Mouse (Mus musculus): Measurements from ENCODE around the gene Wwc2. TPM values are rescaled to one million over a fixed set of nuclear protein-coding genes. Genes with fewer than 3 reads are reported as not detected.

Gene Wwc2
- polyA plus RNA-seq, 1 experiment from 2014 or later: 8.5 TPM

DNA sequence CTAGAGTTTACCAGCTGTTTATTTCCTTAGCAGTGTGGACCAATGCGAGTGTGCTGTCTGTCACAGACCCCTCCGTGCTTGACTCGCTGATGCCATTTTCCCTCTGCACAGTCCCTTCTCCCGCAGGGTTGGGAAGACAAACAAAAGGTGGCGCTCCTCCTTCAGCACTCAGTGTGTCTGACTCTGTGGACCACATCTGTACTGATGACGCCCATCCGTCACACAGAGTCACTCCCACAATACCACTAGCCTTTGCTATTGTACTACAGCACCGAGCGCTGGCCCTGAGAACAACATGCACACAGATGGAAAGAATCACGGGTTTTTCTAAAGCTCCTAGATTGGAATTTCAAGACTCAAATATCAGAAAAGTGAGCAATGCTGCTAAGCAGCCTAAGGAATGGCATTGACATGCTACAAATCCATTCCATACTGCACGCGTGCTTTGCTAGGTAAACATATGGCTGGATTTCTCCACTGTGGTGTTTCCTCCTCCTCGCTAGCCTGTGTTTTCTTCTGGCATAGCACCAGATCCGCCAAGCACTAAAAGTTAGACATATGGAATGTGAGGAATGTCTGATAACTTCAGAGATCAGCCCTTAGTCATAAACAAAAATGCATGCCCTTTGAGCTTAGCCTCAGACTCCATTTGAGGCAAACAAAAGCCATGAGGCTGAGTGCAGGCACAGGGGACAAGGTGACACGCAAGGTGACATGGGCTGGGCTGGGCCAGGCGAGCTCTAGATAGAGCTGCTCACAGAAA lies 58.5 kb downstream of the Wwc2 start:
- Histone ChIP-seq H3K9me3 (no peaks in the 10 kb centered on the region), H3K36me3 (no peaks in the 10 kb centered on the region), H3K4me2 (replicated peaks) (peak overlapping the region; percentile 42), H3K27ac (peak overlapping the region; percentile 51), H3K4me1 (replicated peaks) (peaks cover 19% of the 10 kb centered on the region), H3K4me3 (replicated peaks) (no peak overlapping the region), H3K27me3 (replicated peaks) (no peaks in the 10 kb centered on the region), H3K9ac (no peak overlapping the region)
- 22% methylated on average over 16 of the region's 16 CpGs for WGBS
- peak; percentile 83 for ATAC-seq

DNA sequence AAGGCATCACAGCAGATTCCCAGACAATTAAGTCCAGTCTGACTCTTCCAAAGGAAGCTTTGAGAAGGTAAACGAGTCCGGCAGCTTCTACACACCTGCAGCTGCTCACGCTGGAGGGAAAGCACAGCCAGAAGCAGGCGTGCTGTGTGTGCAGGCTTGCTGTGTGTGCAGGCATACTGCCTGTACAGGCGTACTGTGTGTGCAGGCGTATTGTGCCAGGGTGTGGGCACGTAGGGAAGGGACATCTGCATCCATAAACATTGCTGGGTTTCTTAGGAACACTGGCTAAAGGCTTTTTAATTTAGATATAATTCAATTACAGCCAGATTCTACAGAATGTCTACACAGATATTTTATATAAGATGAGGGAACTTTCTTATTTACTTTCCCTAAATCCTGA lies 59.4 kb downstream of the Wwc2 start:
- no peak for ATAC-seq
- Histone ChIP-seq H3K27ac (no peak overlapping the region), H3K4me1 (replicated peaks) (peaks cover 19% of the 10 kb centered on the region), H3K9ac (no peak overlapping the region), H3K9me3 (no peaks in the 10 kb centered on the region), H3K4me3 (replicated peaks) (no peak overlapping the region), H3K27me3 (replicated peaks) (no peaks in the 10 kb centered on the region), H3K36me3 (no peaks in the 10 kb centered on the region), H3K4me2 (replicated peaks) (no peak overlapping the region)
- WGBS: 67% methylated on average over 7 of the region's 7 CpGs

DNA sequence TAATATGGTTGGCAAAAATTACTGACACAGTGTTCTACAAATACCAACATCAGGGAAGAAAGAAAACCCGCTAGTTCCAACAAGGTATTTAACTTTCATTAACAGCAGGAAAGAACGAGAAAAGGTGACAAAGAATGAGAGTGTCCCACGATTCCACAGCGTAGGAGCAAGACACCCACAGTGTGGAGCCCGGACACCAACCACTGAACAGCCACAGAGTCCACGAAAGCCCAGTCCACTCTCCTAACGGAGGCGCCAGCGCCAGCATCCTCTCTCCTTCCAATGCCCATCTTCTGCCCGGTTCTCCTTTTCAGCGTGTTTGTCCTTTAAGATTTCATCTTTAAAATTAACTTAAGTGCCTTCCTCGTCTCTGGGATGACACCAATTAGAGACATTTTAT lies 61.1 kb downstream of the Wwc2 start:
- Histone ChIP-seq H3K9ac (no peak overlapping the region), H3K4me3 (replicated peaks) (no peak overlapping the region), H3K4me1 (replicated peaks) (peaks cover 19% of the 10 kb centered on the region), H3K36me3 (no peaks in the 10 kb centered on the region), H3K4me2 (replicated peaks) (no peak overlapping the region), H3K27ac (no peak overlapping the region), H3K9me3 (no peaks in the 10 kb centered on the region), H3K27me3 (replicated peaks) (no peaks in the 10 kb centered on the region)
- WGBS: 92% methylated on average over 12 of the region's 12 CpGs
- ATAC-seq: no peak

DNA sequence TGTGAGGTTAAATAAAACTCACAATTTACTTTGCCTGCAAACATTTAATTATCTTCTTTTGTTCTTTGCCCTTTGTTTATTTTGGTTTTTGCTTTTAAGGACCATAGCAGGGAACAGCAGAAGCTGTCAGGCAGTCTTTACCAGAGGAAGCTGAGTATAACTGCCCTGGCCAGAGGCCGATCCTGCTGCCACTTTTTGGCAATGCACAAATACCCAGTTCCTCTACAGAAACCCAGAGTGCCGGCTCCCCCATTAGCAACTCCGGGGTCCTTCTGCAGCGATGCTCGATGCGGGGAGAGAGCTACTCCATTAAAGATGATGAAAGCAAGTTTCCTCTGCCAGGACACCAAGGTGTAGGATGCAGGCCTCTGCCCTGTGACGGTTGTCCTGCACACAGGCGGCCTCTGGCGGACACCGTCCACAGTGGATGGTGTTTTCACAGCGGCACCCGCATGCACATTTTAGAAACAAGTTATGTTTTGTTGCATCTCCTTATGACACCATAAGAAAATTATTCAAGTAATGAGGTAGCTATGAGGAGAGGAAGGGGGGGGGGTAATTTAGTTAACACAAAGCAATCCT lies 62.0 kb downstream of the Wwc2 start:
- peaks cover 16% of the 10 kb centered on the region for H3K4me1 ChIP-seq (replicated peaks)
- no peak for ATAC-seq
- WGBS: 85% methylated on average over 12 of the region's 12 CpGs

DNA sequence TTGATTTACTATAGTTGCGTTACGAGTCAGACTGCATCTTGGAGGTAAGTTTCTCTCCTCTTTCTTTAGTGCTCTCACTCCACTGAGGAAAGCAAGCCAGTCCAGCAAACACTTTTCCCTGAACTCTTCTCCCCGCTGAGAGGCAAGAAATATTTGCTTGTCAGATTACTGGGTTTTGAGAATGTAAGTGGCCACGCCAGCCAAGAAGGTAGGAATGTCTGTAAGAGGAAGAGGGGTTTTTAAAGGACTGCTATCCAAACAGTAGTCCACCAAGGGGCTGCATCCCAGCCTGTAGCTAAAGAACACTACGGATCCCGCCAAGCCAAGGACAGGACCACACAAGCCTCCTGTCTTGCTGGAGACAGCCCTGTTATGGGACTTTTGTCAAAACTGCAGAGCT lies 65.8 kb downstream of the Wwc2 start:
- H3K4me1 ChIP-seq (replicated peaks): no peaks in the 10 kb centered on the region
- H3K36me3 ChIP-seq: no peaks in the 10 kb centered on the region
- ATAC-seq: no peak
- WGBS: 56% methylated on average over 6 of the region's 6 CpGs
- H3K4me2 ChIP-seq (replicated peaks): no peak overlapping the region
- H3K27me3 ChIP-seq (replicated peaks): no peaks in the 10 kb centered on the region
- H3K9me3 ChIP-seq: no peaks in the 10 kb centered on the region
- H3K4me3 ChIP-seq (replicated peaks): no peak overlapping the region
- H3K9ac ChIP-seq: no peak overlapping the region
- H3K27ac ChIP-seq: no peak overlapping the region

More for the DNA sequence above, 62.0 kb downstream of the Wwc2 start:
- Histone ChIP-seq H3K9ac (no peak overlapping the region), H3K27me3 (replicated peaks) (no peaks in the 10 kb centered on the region), H3K27ac (no peak overlapping the region), H3K4me2 (replicated peaks) (no peak overlapping the region), H3K36me3 (no peaks in the 10 kb centered on the region), H3K4me3 (replicated peaks) (no peak overlapping the region), H3K9me3 (no peaks in the 10 kb centered on the region)

DNA sequence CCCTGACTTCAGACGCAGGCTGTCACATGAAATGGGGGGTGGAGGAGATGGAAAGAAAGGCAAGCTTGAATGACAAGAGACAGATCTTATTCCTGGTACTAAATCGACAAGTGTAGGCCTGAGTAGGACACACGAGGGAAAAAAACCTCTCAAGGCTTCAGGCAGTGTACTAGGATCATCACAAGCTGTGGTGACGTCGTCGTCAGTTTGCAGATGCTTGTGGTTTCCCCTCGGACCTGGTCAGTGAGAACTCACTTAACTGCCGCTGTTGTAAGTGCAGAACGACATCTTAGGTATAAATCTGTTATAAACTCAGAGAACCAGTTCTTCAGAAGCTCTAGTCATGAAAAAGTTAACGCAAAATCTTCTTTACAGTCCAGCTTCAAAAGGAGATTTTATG lies 67.9 kb downstream of the Wwc2 start:
- no peak for ATAC-seq
- H3K9me3 ChIP-seq: no peaks in the 10 kb centered on the region
- WGBS: 57% methylated on average over 10 of the region's 10 CpGs
- H3K27ac ChIP-seq: no peak overlapping the region
- no peak overlapping the region for H3K4me3 ChIP-seq (replicated peaks)
- H3K4me1 ChIP-seq (replicated peaks): no peaks in the 10 kb centered on the region
- no peaks in the 10 kb centered on the region for H3K36me3 ChIP-seq
- H3K9ac ChIP-seq: no peak overlapping the region
- no peak overlapping the region for H3K4me2 ChIP-seq (replicated peaks)
- no peaks in the 10 kb centered on the region for H3K27me3 ChIP-seq (replicated peaks)

DNA sequence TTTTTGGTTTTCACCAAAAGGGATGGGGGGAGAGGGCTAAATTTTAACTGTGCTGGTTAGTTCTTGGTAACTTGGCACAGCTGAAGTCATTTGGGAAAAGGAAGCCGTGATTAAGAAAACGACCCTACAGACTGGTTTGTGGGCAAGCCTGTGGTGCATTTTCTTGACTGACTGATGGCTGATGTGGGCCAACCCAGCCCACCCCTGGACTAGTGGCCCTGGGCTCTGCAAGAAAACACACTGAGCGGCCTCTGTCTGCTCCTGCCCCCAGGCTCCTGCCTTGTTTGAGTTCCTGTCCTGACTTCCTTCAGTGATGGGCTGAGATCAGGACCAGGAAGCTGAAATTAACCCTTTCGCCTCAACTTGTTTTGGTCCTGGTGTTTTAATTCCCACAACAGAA lies 68.7 kb downstream of the Wwc2 start:
- Histone ChIP-seq H3K36me3 (no peaks in the 10 kb centered on the region), H3K4me3 (replicated peaks) (no peak overlapping the region), H3K27me3 (replicated peaks) (no peaks in the 10 kb centered on the region), H3K4me2 (replicated peaks) (no peak overlapping the region), H3K9ac (no peak overlapping the region), H3K27ac (no peak overlapping the region), H3K4me1 (replicated peaks) (no peaks in the 10 kb centered on the region), H3K9me3 (no peaks in the 10 kb centered on the region)
- 65% methylated on average over 4 of the region's 4 CpGs for WGBS
- no peak for ATAC-seq

DNA sequence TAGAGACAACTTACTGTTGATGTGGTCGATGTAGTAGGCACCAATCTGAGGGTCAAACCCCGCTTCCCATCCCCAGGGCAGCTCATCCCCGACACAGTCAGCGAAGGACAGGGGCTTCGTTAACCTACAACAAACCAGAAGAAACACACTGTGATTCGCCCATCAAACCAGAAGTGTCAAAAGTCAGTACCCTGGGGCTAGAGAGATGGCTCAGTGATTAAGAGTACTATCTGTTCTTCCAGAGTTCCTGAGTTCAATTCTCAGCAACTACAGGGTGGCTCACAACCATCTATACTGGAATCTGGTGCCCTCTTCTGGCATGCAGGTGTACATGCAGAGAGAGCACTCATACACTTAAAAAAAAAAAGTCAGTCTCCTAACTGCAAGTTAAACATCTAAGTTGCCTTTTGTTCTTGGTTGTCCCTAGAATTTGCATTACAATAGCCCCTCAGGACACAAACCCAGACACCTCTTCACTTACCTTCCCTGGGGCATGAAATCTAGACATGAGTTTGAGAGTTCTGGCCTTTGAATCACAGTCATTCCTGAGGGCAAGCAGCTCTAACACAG lies 70.1 kb downstream of the Wwc2 start:
- Histone ChIP-seq H3K4me1 (replicated peaks) (no peaks in the 10 kb centered on the region), H3K9ac (no peak overlapping the region), H3K9me3 (no peaks in the 10 kb centered on the region), H3K27me3 (replicated peaks) (no peaks in the 10 kb centered on the region), H3K36me3 (no peaks in the 10 kb centered on the region), H3K4me2 (replicated peaks) (no peak overlapping the region), H3K27ac (no peak overlapping the region), H3K4me3 (replicated peaks) (no peak overlapping the region)
- WGBS: 96% methylated on average over 6 of the region's 6 CpGs
- ATAC-seq: no peak

DNA sequence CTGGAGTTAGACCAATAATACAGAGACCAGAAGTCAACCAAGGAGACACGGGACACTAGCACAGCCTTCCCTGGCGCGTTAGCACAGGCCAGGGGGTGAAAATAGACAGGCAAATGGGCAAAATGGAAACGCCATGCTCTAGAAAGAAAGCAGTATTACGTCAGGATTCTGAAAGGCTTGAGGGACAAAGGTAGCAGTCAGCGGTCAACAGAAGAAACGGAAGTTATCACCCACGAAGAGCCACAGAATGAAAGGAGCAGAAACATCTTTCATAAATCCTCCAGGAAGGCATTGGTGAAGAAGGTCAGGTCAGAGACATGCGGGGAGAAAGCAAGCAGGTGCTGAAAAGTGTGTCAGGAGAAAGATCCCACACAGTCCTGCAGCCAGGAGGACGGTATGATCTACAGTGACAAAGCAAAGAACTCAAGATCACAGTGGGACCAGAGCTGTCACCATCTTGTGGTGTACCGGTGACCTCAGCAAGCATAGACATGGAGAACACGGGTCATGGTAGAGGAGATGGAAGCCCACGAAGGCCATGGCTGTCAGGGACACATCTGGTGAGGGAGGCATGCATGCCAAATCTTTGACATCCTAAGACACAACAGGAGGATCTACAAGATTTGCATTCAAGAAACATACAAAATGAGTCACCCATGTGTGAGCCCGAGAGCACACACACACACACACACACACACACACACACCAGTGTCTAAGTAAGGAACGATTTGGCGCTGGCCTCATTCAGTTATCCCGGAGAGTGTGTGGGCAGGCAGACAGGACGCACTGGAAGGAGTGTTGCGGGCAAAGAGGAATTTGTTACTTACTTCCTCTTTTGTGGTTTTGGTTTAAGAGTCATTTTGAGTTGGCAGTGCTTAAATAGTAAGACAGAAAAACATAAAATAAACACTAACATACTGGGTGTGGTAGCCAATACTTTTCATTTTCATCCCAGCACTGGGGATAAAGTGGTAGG lies 73.4 kb downstream of the Wwc2 start:
- Histone ChIP-seq H3K27me3 (replicated peaks) (no peaks in the 10 kb centered on the region), H3K36me3 (no peaks in the 10 kb centered on the region), H3K9me3 (no peaks in the 10 kb centered on the region), H3K4me1 (replicated peaks) (no peaks in the 10 kb centered on the region), H3K4me3 (replicated peaks) (no peak overlapping the region), H3K27ac (no peak overlapping the region), H3K9ac (no peak overlapping the region), H3K4me2 (replicated peaks) (no peak overlapping the region)
- ATAC-seq: no peak
- 82% methylated on average over 19 of the region's 19 CpGs for WGBS

DNA sequence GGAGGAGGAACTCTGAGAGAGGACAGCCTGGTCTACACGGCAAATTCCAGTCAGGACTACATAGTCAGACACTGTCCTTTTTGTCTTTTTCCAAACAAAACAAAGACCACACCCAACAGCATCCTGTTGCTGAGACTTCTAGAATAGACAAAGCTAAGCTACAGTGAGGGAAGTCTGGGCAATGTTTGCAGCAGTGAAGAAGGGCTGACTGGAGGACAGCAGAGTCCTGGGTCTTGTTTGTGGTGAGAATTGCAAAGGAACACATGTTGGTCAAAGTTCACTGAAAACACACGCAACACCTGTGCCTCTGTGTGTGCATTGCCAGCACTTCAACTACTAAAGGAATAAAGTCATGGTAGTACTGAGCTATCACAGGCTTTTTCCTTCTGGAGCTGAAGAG lies 75.2 kb downstream of the Wwc2 start:
- no peaks in the 10 kb centered on the region for H3K27me3 ChIP-seq (replicated peaks)
- no peaks in the 10 kb centered on the region for H3K36me3 ChIP-seq
- H3K4me3 ChIP-seq (replicated peaks): no peak overlapping the region
- H3K9me3 ChIP-seq: no peaks in the 10 kb centered on the region
- H3K4me1 ChIP-seq (replicated peaks): no peaks in the 10 kb centered on the region
- WGBS: 72% methylated on average over 2 of the region's 2 CpGs
- H3K4me2 ChIP-seq (replicated peaks): no peak overlapping the region
- ATAC-seq: no peak
- H3K27ac ChIP-seq: no peak overlapping the region
- no peak overlapping the region for H3K9ac ChIP-seq

DNA sequence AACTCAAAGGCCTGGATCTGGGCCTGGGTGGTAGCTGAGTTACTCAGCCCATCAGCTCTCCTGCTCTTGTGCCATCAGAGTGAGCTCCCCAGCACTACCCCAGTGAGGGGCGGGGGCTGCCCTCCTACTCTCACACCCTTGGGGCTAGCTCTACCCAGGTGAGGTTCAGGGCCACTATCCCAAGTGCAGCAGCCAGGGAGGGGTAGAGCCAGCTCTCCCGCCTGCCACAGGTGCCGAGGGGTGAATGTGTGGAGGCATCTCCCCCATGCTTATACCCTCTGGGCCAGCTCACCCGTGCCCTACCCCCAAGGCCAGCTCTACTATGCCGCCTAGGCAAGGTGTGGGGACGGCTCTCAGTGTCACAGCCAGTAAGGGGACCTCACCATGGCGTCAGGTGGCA lies 75.8 kb downstream of the Wwc2 start:
- WGBS: 92% methylated on average over 7 of the region's 7 CpGs
- no peak for ATAC-seq
- Histone ChIP-seq H3K4me3 (replicated peaks) (no peak overlapping the region), H3K27me3 (replicated peaks) (no peaks in the 10 kb centered on the region), H3K27ac (no peak overlapping the region), H3K9ac (no peak overlapping the region), H3K36me3 (no peaks in the 10 kb centered on the region), H3K9me3 (no peaks in the 10 kb centered on the region), H3K4me1 (replicated peaks) (no peaks in the 10 kb centered on the region), H3K4me2 (replicated peaks) (no peak overlapping the region)

DNA sequence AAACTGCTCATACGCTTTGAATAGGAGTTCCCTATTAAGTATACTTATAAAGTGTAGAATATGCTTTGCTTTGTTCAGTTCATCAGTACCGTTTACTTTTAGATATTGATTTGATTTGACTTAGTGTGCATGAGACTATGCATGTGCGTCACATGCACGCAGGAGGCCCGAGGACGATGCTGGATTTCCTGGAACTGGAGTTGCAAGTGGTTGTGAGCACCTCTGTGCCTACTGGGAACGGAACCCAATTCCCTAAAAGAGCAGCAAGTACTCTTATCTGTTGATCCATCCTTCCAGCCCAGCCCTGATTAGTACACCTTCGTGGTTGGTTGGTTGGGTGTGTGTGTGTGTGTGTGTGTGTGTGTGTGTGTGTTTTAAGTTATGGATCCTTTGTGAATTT lies 76.6 kb downstream of the Wwc2 start:
- H3K27me3 ChIP-seq (replicated peaks): no peaks in the 10 kb centered on the region
- no peak overlapping the region for H3K4me3 ChIP-seq (replicated peaks)
- no peak overlapping the region for H3K27ac ChIP-seq
- no peaks in the 10 kb centered on the region for H3K36me3 ChIP-seq
- no peak overlapping the region for H3K9ac ChIP-seq
- no peaks in the 10 kb centered on the region for H3K9me3 ChIP-seq
- no peaks in the 10 kb centered on the region for H3K4me1 ChIP-seq (replicated peaks)
- 88% methylated on average over 8 of the region's 8 CpGs for WGBS
- no peak for ATAC-seq
- H3K4me2 ChIP-seq (replicated peaks): no peak overlapping the region

All from intestine, embryonic 15.5 days (tissue).